Mouse (Mus musculus) forebrain, embryonic 15.5 days (tissue): Measurements from ENCODE around the gene Bloc1s6. TPM values are rescaled to one million over a fixed set of nuclear protein-coding genes. Genes with fewer than 3 reads are reported as not detected.

Source experiments
- polyA plus RNA-seq: library from polyadenylated mRNA; unstranded; fragments of >200 nt; fragmentation: Nextera tagmentation; extraction: Ambion mirVana; gene quantifications from 2 replicates; pipeline ENCODE4 v1.2.1, GENCODE M21; 2015

The Bloc1s6 gene
- polyA plus RNA-seq, 1 experiment from 2014 or later, result 89.4 TPM

Other genes starting within 250 kb of the Bloc1s6 start
- 22.8 and 24.2 TPM in 2 replicates for gene Gatm, start 127.2 kb upstream of the Bloc1s6 start, polyA plus RNA-seq
- not detected in 2 replicates for gene AA467197, start 101.5 kb upstream of the Bloc1s6 start, polyA plus RNA-seq
- 6.9 and 7.9 TPM in 2 replicates for gene Slc30a4, start 35.8 kb upstream of the Bloc1s6 start, polyA plus RNA-seq
- gene Sqor, start 26.7 kb downstream of the Bloc1s6 start, polyA plus RNA-seq, result 1.7 and 2.2 TPM in 2 replicates